Mouse (Mus musculus) neural tube, embryonic 11.5 days (tissue): Measurements from ENCODE around the gene Mlxip. TPM values are rescaled to one million over a fixed set of nuclear protein-coding genes. Genes with fewer than 3 reads are reported as not detected.

Experiments used
- ATAC-seq: fragments of 200-750 bp; cut with Nextera tagmentation; 2 replicates; pipeline ENCODE4 v1.8.0; 2017; ENCODE audit warnings: moderate number of reproducible peaks, mild to moderate bottlenecking, moderate TSS enrichment, moderate library complexity; ENCODE audit not compliant: insufficient read depth, low FRiP score, low TSS enrichment
- DNase-seq: peaks from one replicate; pipeline ENCODE4 v3.0.0-alpha.2; 2015; ENCODE audit warnings: low spot score
- H3K27ac ChIP-seq: fragments of 300-500 bp; sonication (generic); 2 replicates; pipeline ENCODE4 v1.5.1; 2014; ENCODE audit warnings: low read depth, mild to moderate bottlenecking, low read length
- H3K27me3 ChIP-seq: fragments of 300-500 bp; sonication (generic); 2 replicates; pipeline ENCODE4 v1.6.1; 2014; ENCODE audit warnings: mild to moderate bottlenecking, low read length, mixed read lengths; ENCODE audit not compliant: control insufficient read depth, insufficient read depth
- H3K36me3 ChIP-seq: fragments of 300-500 bp; sonication (generic); 2 replicates; pipeline ENCODE4 v1.6.1; 2014; ENCODE audit warnings: mild to moderate bottlenecking, low read length, moderate library complexity, mixed read lengths; ENCODE audit not compliant: control insufficient read depth, insufficient read depth
- H3K4me1 ChIP-seq: fragments of 300-500 bp; sonication (generic); 2 replicates; pipeline ENCODE4 v1.6.1; 2014; ENCODE audit warnings: low read length, mixed read lengths; ENCODE audit not compliant: control insufficient read depth, insufficient read depth
- H3K4me2 ChIP-seq: fragments of 300-500 bp; sonication (generic); 2 replicates; pipeline ENCODE4 v1.6.1; 2014; ENCODE audit warnings: low read depth, mild to moderate bottlenecking, moderate library complexity
- H3K4me3 ChIP-seq: fragments of 300-500 bp; sonication (generic); 2 replicates; pipeline ENCODE4 v1.5.1; 2014; ENCODE audit warnings: low read depth, low read length
- H3K9ac ChIP-seq: fragments of 300-500 bp; sonication (generic); 2 replicates; pipeline ENCODE4 v1.6.1; 2014; ENCODE audit warnings: mild to moderate bottlenecking, low read length
- H3K9me3 ChIP-seq: fragments of 300-500 bp; sonication (generic); 2 replicates; pipeline ENCODE4 v1.6.1; 2016; ENCODE audit warnings: low read length; ENCODE audit not compliant: control insufficient read depth
- WGBS: fragments of 180-500 bp; shearing (Covaris S2); extraction: QIAGEN DNeasy Blood & Tissue Kit; methylation state at CpG from one replicate; pipeline ENCODE4 v1.1.7; 2014; 5-methylcytosine and 5-hydroxymethylcytosine counted together
- polyA plus RNA-seq: library from polyadenylated mRNA; unstranded; fragments of >200 nt; fragmentation: Nextera tagmentation; extraction: Ambion mirVana; gene quantifications from 2 replicates; pipeline ENCODE4 v1.2.1, GENCODE M21; 2014

Mlxip gene
- polyA plus RNA-seq, 1 experiment from 2014 or later, result 22.6 TPM

- WGBS, result 87% methylated on average over 6 of the region's 6 CpGs
- no peak overlapping the region for H3K4me2 ChIP-seq
- no peak overlapping the region for H3K27ac ChIP-seq
Measured at GRCm38 (mm10) chr5:123359431-123359830, 35.2 kb upstream of the Mlxip start.

DNA sequence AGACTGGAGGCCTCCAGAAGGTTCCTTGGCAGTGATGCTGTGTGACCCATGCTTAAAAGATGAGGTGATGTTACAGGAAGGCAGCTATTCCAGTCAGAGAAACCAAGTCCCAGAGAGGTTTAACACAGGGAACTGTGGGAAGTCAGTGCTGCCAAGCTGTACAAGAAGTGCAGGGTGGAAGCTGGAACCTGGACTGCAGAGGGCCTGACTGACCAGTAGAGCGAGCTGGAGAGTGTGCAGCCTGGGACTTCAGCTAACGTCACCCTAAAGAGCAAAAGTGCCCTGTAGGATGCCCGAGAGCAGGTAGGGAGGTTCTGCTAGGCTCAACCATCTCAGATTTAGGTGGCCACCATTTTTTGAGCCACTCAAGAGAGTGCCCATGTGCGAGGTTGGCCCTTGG, 31.7 kb upstream of the Mlxip start:
- Histone ChIP-seq H3K9ac (no peak overlapping the region), H3K36me3 (peaks cover 32% of the 10 kb centered on the region), H3K4me2 (no peak overlapping the region), H3K27ac (no peak overlapping the region), H3K4me3 (no peak overlapping the region), H3K4me1 (no peaks in the 10 kb centered on the region), H3K27me3 (no peaks in the 10 kb centered on the region), H3K9me3 (no peaks in the 10 kb centered on the region)
- no peak for DNase-seq
- ATAC-seq, result no peak
- 88% methylated on average over 4 of the region's 4 CpGs for WGBS

More at GRCm38 (mm10) chr5:123359431-123359830, 35.2 kb upstream of the Mlxip start:
- Histone ChIP-seq H3K9me3 (no peaks in the 10 kb centered on the region), H3K36me3 (peaks cover 37% of the 10 kb centered on the region), H3K9ac (no peak overlapping the region), H3K4me3 (no peak overlapping the region), H3K27me3 (no peaks in the 10 kb centered on the region), H3K4me1 (no peaks in the 10 kb centered on the region)
- no peak for ATAC-seq
- DNase-seq, result no peak

DNA sequence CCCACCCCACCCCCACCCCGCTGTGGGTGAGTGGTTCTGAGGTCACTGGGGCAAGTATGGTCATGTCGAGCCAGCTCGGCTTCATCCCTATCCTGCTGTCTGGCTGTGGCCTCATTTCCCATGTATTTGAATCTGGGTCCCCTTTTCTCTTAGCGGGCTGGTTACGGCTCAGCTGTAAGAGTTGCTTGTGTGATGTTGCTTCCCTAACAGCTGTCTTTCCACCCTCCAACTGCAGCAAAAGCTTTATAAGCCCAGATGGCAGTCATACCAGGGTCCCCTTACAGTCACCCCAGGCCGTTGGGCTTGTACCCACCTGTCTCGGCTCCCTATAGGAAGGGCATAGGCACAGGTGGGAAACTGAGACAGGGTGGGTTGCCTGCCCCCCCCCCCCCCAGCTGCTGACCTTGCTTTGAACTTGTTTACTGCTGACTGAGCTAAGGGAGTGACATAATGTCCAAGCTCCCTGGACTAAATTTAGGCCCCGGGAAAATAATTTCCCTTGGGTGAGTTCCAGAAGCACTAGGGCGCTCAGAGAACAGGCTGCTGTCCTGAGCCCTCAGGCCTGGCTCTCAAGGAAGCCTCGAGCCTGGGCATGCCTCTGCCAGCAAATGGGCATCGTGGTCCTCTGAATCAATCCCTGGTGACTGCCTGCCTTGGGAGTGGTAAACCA, 30.2 kb upstream of the Mlxip start:
- ATAC-seq, result no peak
- no peak for DNase-seq
- Histone ChIP-seq H3K4me2 (no peak overlapping the region), H3K9ac (no peak overlapping the region), H3K27ac (no peak overlapping the region), H3K36me3 (peaks cover 32% of the 10 kb centered on the region), H3K27me3 (no peaks in the 10 kb centered on the region), H3K9me3 (no peaks in the 10 kb centered on the region), H3K4me1 (no peaks in the 10 kb centered on the region), H3K4me3 (no peak overlapping the region)
- WGBS, result 91% methylated on average over 11 of the region's 11 CpGs

- DNase-seq, result peak; percentile 67
- no peaks in the 10 kb centered on the region for H3K4me1 ChIP-seq
- H3K36me3 ChIP-seq, result peaks cover 44% of the 10 kb centered on the region
- ATAC-seq, result no peak
- H3K9ac ChIP-seq, result no peak overlapping the region
- no peak overlapping the region for H3K27ac ChIP-seq
- no peaks in the 10 kb centered on the region for H3K27me3 ChIP-seq
- no peak overlapping the region for H3K4me2 ChIP-seq
- H3K9me3 ChIP-seq, result no peaks in the 10 kb centered on the region
- H3K4me3 ChIP-seq, result no peak overlapping the region
- WGBS, result 83% methylated on average over 13 of the region's 13 CpGs
Measured at GRCm38 (mm10) chr5:123368869-123369488, 25.6 kb upstream of the Mlxip start.

GRCm38 (mm10) chr5:123370049-123370448, 24.5 kb upstream of the Mlxip start:
- Histone ChIP-seq H3K9ac (no peak overlapping the region), H3K9me3 (no peaks in the 10 kb centered on the region), H3K36me3 (peaks cover 38% of the 10 kb centered on the region), H3K4me1 (no peaks in the 10 kb centered on the region), H3K27me3 (no peaks in the 10 kb centered on the region), H3K4me3 (no peak overlapping the region), H3K4me2 (no peak overlapping the region), H3K27ac (no peak overlapping the region)
- DNase-seq (no peak), ATAC-seq (no peak)
- WGBS, result 96% methylated on average over 5 of the region's 5 CpGs

- WGBS, result 93% methylated on average over 10 of the region's 10 CpGs
- no peak for DNase-seq
- Histone ChIP-seq H3K9ac (no peak overlapping the region), H3K4me1 (peaks cover 4% of the 10 kb centered on the region; the same call in 1 of the 2 replicates), H3K27me3 (no peaks in the 10 kb centered on the region), H3K36me3 (peaks cover 25% of the 10 kb centered on the region), H3K27ac (no peak overlapping the region), H3K4me3 (no peak overlapping the region), H3K9me3 (no peaks in the 10 kb centered on the region), H3K4me2 (no peak overlapping the region)
- ATAC-seq, result no peak
Measured at GRCm38 (mm10) chr5:123375262-123375661, 19.3 kb upstream of the Mlxip start.

DNA sequence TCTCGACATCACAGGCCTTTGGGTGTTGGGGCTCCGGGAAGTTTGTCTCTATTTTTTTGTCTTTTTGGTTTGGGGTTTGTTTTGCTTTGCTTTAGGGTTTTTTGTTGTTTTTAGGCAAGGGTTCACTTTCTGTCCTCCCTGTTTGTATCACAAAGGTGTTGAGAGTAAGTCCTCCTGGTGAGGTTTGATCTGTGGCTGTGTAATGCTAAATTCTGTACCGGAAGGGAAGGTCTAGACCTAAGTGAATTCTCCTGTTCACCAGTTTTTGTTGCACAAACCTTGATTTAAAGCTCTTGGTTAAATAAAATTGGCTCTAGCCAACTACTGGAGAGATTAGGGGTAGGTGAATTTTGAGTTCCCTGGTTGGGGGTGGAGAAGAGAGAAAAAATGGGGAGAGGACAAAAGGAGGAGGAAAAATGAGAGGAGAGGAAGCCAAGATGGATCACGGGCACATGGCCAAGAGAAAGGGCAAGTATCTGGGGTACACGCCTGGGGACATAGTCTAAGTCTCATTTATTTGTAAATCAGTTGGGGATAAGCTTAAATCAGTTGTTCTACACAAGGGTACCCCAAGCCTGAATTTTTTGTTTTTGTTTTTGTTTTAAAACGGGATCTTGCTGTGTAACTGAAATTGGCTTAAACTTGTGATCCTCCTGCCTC, 18.7 kb upstream of the Mlxip start:
- ATAC-seq (no peak), DNase-seq (no peak)
- H3K4me3 ChIP-seq, result no peak overlapping the region
- H3K9ac ChIP-seq, result no peak overlapping the region
- H3K27me3 ChIP-seq, result no peaks in the 10 kb centered on the region
- H3K36me3 ChIP-seq, result peaks cover 19% of the 10 kb centered on the region
- H3K27ac ChIP-seq, result no peak overlapping the region
- peaks cover 4% of the 10 kb centered on the region; the same call in 1 of the 2 replicates for H3K4me1 ChIP-seq
- no peak overlapping the region for H3K4me2 ChIP-seq
- WGBS, result 90% methylated on average over 6 of the region's 6 CpGs
- H3K9me3 ChIP-seq, result no peaks in the 10 kb centered on the region

DNA sequence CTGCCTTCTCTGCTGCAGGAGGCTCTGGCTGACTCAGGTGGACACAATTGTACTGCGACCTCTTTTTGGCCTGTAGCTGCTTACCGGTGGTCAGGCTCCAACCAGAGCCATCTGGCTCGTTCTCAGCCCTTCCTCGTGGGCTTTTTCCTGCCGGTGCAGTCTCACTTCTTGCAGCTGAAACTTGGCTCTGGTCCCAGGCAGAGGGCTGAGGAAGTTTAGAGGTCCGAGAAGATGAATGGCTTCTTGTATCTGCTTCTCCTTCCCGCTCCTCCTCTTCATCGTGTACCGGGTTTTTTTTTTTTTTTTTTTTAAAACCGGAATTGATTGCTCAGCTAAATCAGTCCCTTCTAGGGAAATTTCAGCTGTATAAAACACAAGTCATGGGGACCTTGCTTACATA, 18.0 kb upstream of the Mlxip start:
- DNase-seq (no peak), ATAC-seq (no peak)
- Histone ChIP-seq H3K4me2 (no peak overlapping the region), H3K4me1 (peaks cover 4% of the 10 kb centered on the region; the same call in 1 of the 2 replicates), H3K27ac (no peak overlapping the region), H3K9ac (no peak overlapping the region), H3K9me3 (no peaks in the 10 kb centered on the region), H3K4me3 (no peak overlapping the region), H3K27me3 (no peaks in the 10 kb centered on the region), H3K36me3 (peaks cover 13% of the 10 kb centered on the region)
- WGBS, result 76% methylated on average over 10 of the region's 10 CpGs
